Mouse (Mus musculus) bone marrow macrophage, adult 2 months (primary cell): ENCODE results near the gene Arhgap6.

Source experiments
- CTCF ChIP-seq: IDR thresholded peaks from 2 replicates; pipeline ENCODE4 v1.5.1; 2012; ENCODE audit warnings: low read depth, mild to moderate bottlenecking, low read length, moderate library complexity
- POLR2A ChIP-seq: IDR thresholded peaks from 2 replicates; pipeline ENCODE4 v1.6.1; 2012; ENCODE audit warnings: mild to moderate bottlenecking, low read depth, low read length, borderline replicate concordance

DNA sequence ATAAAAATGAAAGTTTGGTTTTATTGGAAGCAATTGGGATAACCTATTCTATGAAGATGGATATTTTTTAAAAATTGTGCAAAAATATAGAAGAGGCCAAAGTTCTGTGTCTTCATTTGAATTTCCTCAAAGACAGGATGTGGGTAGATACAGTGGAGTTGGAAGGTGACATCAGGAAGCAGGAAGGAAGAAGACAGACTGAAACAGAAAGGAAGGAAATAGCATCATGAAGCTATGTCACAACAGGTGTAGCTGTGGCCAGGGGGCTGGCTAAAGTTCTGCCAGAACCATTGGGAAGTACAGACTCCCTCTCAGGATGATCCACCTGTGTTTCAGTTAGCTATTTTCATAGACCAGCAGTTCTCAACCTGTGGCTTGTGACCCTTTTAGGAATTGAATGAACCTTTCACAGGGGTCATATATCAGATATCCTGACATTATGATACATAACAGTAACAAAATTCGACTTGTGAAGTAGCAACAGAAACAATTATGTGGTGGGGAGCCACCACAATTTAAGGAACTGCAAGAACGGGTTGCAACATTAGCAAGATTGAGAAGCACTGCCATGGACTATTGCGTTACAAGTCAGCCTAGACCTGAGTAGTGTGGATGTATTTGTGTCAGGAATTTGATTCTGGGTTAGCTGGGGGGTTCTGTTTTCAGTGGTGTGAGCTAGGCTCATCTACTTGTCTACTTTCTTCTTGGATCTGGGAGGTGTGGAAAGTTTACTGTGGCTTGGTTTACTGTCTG lies 15.8 kb downstream of the Arhgap6 start:
- no peak for TF ChIP-seq CTCF
- no peak for TF ChIP-seq POLR2A
